Mouse (Mus musculus): ENCODE data around the gene Zfp651. TPM values are rescaled to one million over a fixed set of nuclear protein-coding genes. Genes with fewer than 3 reads are reported as not detected.

Zfp651 gene
- total and polyA plus RNA-seq, 2 experiments from 2014 or later: 13.2 to 34.5 TPM

DNA sequence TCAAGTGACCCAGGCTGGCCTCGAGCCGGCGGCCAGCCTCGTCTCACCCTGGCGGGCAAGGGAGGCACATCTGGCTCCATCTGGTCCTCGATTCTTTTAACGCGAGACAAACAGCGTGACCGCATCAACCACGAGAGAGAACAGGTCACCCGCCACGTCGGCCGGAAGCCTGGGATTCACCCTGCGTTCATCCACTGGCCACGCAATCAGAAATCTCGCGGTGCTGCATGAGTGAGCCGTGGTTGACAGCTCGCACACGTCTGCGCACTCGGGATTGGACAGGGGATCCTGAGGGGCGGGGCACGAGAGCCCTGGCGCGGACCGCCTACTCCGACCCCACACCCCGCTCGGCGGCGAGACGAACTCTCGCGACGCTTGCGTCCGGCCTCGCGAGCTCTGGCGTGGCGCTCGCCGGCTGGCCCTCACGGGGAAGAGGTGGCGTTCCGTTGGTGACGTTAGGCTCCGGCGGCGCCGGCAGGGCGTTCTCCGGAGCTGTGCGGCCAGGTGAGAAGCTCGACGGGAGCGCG is 40.3 kb upstream of the Zfp651 start, which contains the start of gene Nktr:
Nktr (plus strand) TSS at position 378 of the 527 bp plus-strand sequence.
- Histone ChIP-seq H3K9me3 (replicated peaks; ENCODE audit: control insufficient read depth, low read length) (no peaks in the 10 kb centered on the region; the same call in 1 of the 2 replicates), H3K4me3 (ENCODE audit: low read depth, low read length) (peak within 1 kb of the TSS; percentile 99), H3K27me3 (ENCODE audit: control insufficient read depth, insufficient read depth, low read length) (no peaks in the 10 kb centered on the region), H3K4me2 (ENCODE audit: low read depth, low read length) (peak within 1 kb of the TSS; percentile 88), H3K27ac (ENCODE audit: low read depth) (peak within 1 kb of the TSS; percentile 99), H3K36me3 (replicated peaks; ENCODE audit: control insufficient read depth, insufficient read depth, low read length) (no peaks in the 10 kb centered on the region), H3K4me1 (ENCODE audit: control insufficient read depth, insufficient read depth) (peaks cover 9% of the 10 kb centered on the region), H3K9ac (replicated peaks; ENCODE audit: low read depth, low read length) (peak within 1 kb of the TSS; percentile 99)
- ATAC-seq (ENCODE audit: insufficient read depth, low read depth): peak; percentile 99
- under 1% methylated on average over 58 of the region's 61 CpGs for WGBS
- peak; percentile 99 for DNase-seq (ENCODE audit: low spot score)
- peak; percentile 8; the same call in 1 of the 2 replicates for TF ChIP-seq CTCF (IDR thresholded peaks at IDR 0.05; ENCODE audit: low read depth)
- TF ChIP-seq EP300 (IDR thresholded peaks at IDR 0.05; ENCODE audit: low read depth): peak; percentile 78

GRCm38 (mm10) chr9:121719347-121720331 is 39.5 kb upstream of the Zfp651 start:
- Histone ChIP-seq H3K9me3 (replicated peaks; ENCODE audit: control insufficient read depth, low read length) (no peaks in the 10 kb centered on the region; the same call in 1 of the 2 replicates), H3K9ac (replicated peaks; ENCODE audit: low read depth, low read length) (peak overlapping the region; percentile 99), H3K4me1 (ENCODE audit: control insufficient read depth, insufficient read depth) (peaks cover 9% of the 10 kb centered on the region), H3K27me3 (ENCODE audit: control insufficient read depth, insufficient read depth, low read length) (no peaks in the 10 kb centered on the region), H3K4me3 (ENCODE audit: low read depth, low read length) (peak overlapping the region; percentile 99), H3K4me2 (ENCODE audit: low read depth, low read length) (peak overlapping the region; percentile 88), H3K36me3 (replicated peaks; ENCODE audit: control insufficient read depth, insufficient read depth, low read length) (no peaks in the 10 kb centered on the region), H3K27ac (ENCODE audit: low read depth) (peak overlapping the region; percentile 99)
- DNase-seq (ENCODE audit: low spot score) (peak; percentile 55), ATAC-seq (ENCODE audit: insufficient read depth, low read depth) (peak; percentile 59)
- under 1% methylated on average over 63 of the region's 87 CpGs for WGBS
- TF ChIP-seq EP300 (IDR thresholded peaks at IDR 0.05; ENCODE audit: low read depth) (0 out of 2 replicates have a peak, but pooled peaks have one; percentile 11), CTCF (IDR thresholded peaks at IDR 0.05; ENCODE audit: low read depth) (no peak)

- H3K9me3 ChIP-seq (replicated peaks; ENCODE audit: control insufficient read depth, low read length): no peaks in the 10 kb centered on the region
- no peaks in the 10 kb centered on the region for H3K4me1 ChIP-seq (ENCODE audit: control insufficient read depth, insufficient read depth)
- ATAC-seq (ENCODE audit: insufficient read depth, low read depth) (no peak), DNase-seq (ENCODE audit: low spot score) (no peak)
- H3K36me3 ChIP-seq (replicated peaks; ENCODE audit: control insufficient read depth, insufficient read depth, low read length): peaks cover 60% of the 10 kb centered on the region
- 84% methylated on average over 6 of the region's 6 CpGs for WGBS
- H3K27ac ChIP-seq (ENCODE audit: low read depth): no peak overlapping the region
- no peak overlapping the region for H3K9ac ChIP-seq (replicated peaks; ENCODE audit: low read depth, low read length)
- H3K4me3 ChIP-seq (ENCODE audit: low read depth, low read length): no peak overlapping the region
- TF ChIP-seq EP300 (IDR thresholded peaks at IDR 0.05; ENCODE audit: low read depth) (no peak), CTCF (IDR thresholded peaks at IDR 0.05; ENCODE audit: low read depth) (no peak)
- no peak overlapping the region for H3K4me2 ChIP-seq (ENCODE audit: low read depth, low read length)
- no peaks in the 10 kb centered on the region for H3K27me3 ChIP-seq (ENCODE audit: control insufficient read depth, insufficient read depth, low read length)
These were observed 18.6 kb upstream of the Zfp651 start for GRCm38 (mm10) chr9:121740490-121740889.

DNA sequence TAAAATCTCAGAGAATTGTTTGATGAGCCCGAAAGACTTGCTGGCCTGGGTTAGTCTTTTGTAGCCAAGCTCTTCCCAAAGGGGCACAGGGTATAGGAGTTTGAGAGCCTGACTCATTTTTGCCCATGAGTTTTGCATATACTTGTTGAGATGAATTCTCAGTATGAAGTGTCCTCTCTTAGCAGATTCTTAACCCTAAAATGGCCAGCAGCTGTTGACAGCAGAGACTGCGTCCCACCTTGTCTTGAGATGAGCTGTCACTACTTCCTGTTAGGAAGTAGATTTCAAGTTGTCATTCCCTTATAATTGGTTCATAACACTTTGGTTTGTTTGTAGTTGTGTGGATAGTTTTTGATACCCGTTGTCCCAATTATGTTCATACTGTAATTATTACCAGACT is 18.0 kb upstream of the Zfp651 start:
- H3K27ac ChIP-seq (ENCODE audit: low read depth): no peak overlapping the region
- no peaks in the 10 kb centered on the region for H3K27me3 ChIP-seq (ENCODE audit: control insufficient read depth, insufficient read depth, low read length)
- no peak overlapping the region for H3K4me2 ChIP-seq (ENCODE audit: low read depth, low read length)
- H3K9ac ChIP-seq (replicated peaks; ENCODE audit: low read depth, low read length): no peak overlapping the region
- DNase-seq (ENCODE audit: low spot score) (no peak), ATAC-seq (ENCODE audit: insufficient read depth, low read depth) (no peak)
- no peaks in the 10 kb centered on the region for H3K9me3 ChIP-seq (replicated peaks; ENCODE audit: control insufficient read depth, low read length)
- no peaks in the 10 kb centered on the region for H3K4me1 ChIP-seq (ENCODE audit: control insufficient read depth, insufficient read depth)
- TF ChIP-seq EP300 (IDR thresholded peaks at IDR 0.05; ENCODE audit: low read depth) (no peak), CTCF (IDR thresholded peaks at IDR 0.05; ENCODE audit: low read depth) (no peak)
- WGBS: 87% methylated on average over 3 of the region's 3 CpGs
- H3K4me3 ChIP-seq (ENCODE audit: low read depth, low read length): no peak overlapping the region
- H3K36me3 ChIP-seq (replicated peaks; ENCODE audit: control insufficient read depth, insufficient read depth, low read length): peaks cover 67% of the 10 kb centered on the region

GRCm38 (mm10) chr9:121744051-121744450 is 15.1 kb upstream of the Zfp651 start:
- ATAC-seq (ENCODE audit: insufficient read depth, low read depth): no peak

More at GRCm38 (mm10) chr9:121744051-121744450, 15.1 kb upstream of the Zfp651 start:
- Histone ChIP-seq H3K4me1 (ENCODE audit: control insufficient read depth, insufficient read depth) (no peaks in the 10 kb centered on the region), H3K27me3 (ENCODE audit: control insufficient read depth, insufficient read depth, low read length) (no peaks in the 10 kb centered on the region), H3K27ac (ENCODE audit: low read depth) (no peak overlapping the region), H3K9me3 (replicated peaks; ENCODE audit: control insufficient read depth, low read length) (no peaks in the 10 kb centered on the region), H3K9ac (replicated peaks; ENCODE audit: low read depth, low read length) (no peak overlapping the region), H3K4me2 (ENCODE audit: low read depth, low read length) (no peak overlapping the region), H3K36me3 (replicated peaks; ENCODE audit: control insufficient read depth, insufficient read depth, low read length) (peaks cover 90% of the 10 kb centered on the region), H3K4me3 (ENCODE audit: low read depth, low read length) (no peak overlapping the region)
- WGBS: 81% methylated on average over 8 of the region's 8 CpGs
- TF ChIP-seq CTCF (IDR thresholded peaks at IDR 0.05; ENCODE audit: low read depth): no peak
- no peak for TF ChIP-seq EP300 (IDR thresholded peaks at IDR 0.05; ENCODE audit: low read depth)
- DNase-seq (ENCODE audit: low spot score): no peak
